Mouse (Mus musculus) testis, adult 2 months (tissue): ENCODE results near the gene Rps11.

Experiments used
- CTCF ChIP-seq: fragments of 200-500 bp; IDR thresholded peaks from 2 replicates; pipeline ENCODE4 v1.5.1; 2012; ENCODE audit warnings: low read depth, mild to moderate bottlenecking, inconsistent platforms, low read length, moderate library complexity; ENCODE audit not compliant: control insufficient read depth, insufficient read depth, insufficient replicate concordance
- POLR2A ChIP-seq: fragments of 200-500 bp; IDR thresholded peaks from 2 replicates; pipeline ENCODE4 v1.6.1; 2012; ENCODE audit warnings: low read depth, mild to moderate bottlenecking, inconsistent platforms, low read length, moderate library complexity; ENCODE audit not compliant: control insufficient read depth

- TF ChIP-seq CTCF (no peak), POLR2A (no peak)
Measured at GRCm38 (mm10) chr7:45141914-45142313, 17.7 kb upstream of the Rps11 start.
